Mouse (Mus musculus) MEL (cell line): ENCODE data around the gene Pxn. TPM values are rescaled to one million over a fixed set of nuclear protein-coding genes. Genes with fewer than 3 reads are reported as not detected.

ENCODE experiments used
- DNase-seq: peaks from one replicate; pipeline ENCODE4 v3.0.0; 2011; ENCODE audit warnings: low read depth, low spot score
- H3K27ac ChIP-seq: 2 replicates; pipeline ENCODE4 v1.5.1; 2012; ENCODE audit warnings: low read depth, mild to moderate bottlenecking, control low read depth, low read length, moderate library complexity; ENCODE audit not compliant: control insufficient read depth
- H3K27me3 ChIP-seq, 2 experiments: fragments of 150-350 bp in 1 of 2; sonication (generic) in 1 of 2; 2 replicates each; pipeline ENCODE4 v1.6.1; 2012; ENCODE audit warnings: low read length in 2 of 2, mild to moderate bottlenecking in 2 of 2, improper control_type of control experiment in 1 of 2, moderate library complexity in 1 of 2; ENCODE audit not compliant: insufficient read depth in 2 of 2, control insufficient read depth in 1 of 2
- H3K36me3 ChIP-seq, 2 experiments: 2 replicates each; pipeline ENCODE4 v1.6.1; 2012 to 2014; ENCODE audit warnings: low read length in 2 of 2, improper control_type of control experiment in 1 of 2, inconsistent platforms in 1 of 2, mild to moderate bottlenecking in 1 of 2; ENCODE audit not compliant: insufficient read depth in 2 of 2, control insufficient read depth in 1 of 2
- H3K4me1 ChIP-seq, 2 experiments: fragments of 150-350 bp in 1 of 2; sonication (generic) in 1 of 2; 2 replicates each; pipeline ENCODE4 v1.6.1; 2012; ENCODE audit warnings: low read length in 2 of 2, improper control_type of control experiment in 1 of 2, mild to moderate bottlenecking in 1 of 2; ENCODE audit not compliant: insufficient read depth in 2 of 2, control insufficient read depth in 1 of 2
- H3K4me3 ChIP-seq, 2 experiments: fragments of 150-350 bp in 1 of 2; sonication (generic) in 1 of 2; 2 replicates each; pipeline ENCODE4 v1.5.1; 2012; ENCODE audit warnings: low read depth in 2 of 2, low read length in 2 of 2, mild to moderate bottlenecking in 2 of 2, moderate library complexity in 2 of 2, control low read depth in 1 of 2, improper control_type of control experiment in 1 of 2; ENCODE audit not compliant: control insufficient read depth in 1 of 2, insufficient read depth in 1 of 2
- H3K79me2 ChIP-seq: 2 replicates; pipeline ENCODE4 v1.6.1; 2012; ENCODE audit warnings: mild to moderate bottlenecking, low read length, moderate library complexity; ENCODE audit not compliant: control insufficient read depth, poor library complexity, insufficient read depth
- H3K9ac ChIP-seq: 2 replicates; pipeline ENCODE4 v1.6.1; 2012; ENCODE audit warnings: low read depth, mild to moderate bottlenecking, control low read depth, low read length, moderate library complexity; ENCODE audit not compliant: control insufficient read depth, poor library complexity, severe bottlenecking
- H3K9me3 ChIP-seq: fragments of 150-350 bp; sonication (generic); replicated peaks from 2 replicates; pipeline ENCODE4 v1.6.1; 2012; ENCODE audit warnings: mild to moderate bottlenecking, low read length, improper control_type of control experiment, moderate library complexity; ENCODE audit not compliant: insufficient read depth
- BHLHE40 ChIP-seq: IDR thresholded peaks from 2 replicates; pipeline ENCODE4 v1.6.1; 2012; ENCODE audit warnings: low read depth, mild to moderate bottlenecking, inconsistent platforms, low read length, improper control_type of control experiment, borderline replicate concordance
- CHD1 ChIP-seq: IDR thresholded peaks from 2 replicates; pipeline ENCODE4 v1.6.1; 2012; ENCODE audit warnings: low read depth, mild to moderate bottlenecking, inconsistent platforms, low read length, improper control_type of control experiment
- E2F4 ChIP-seq: IDR thresholded peaks from 2 replicates; pipeline ENCODE4 v1.6.1; 2011; ENCODE audit warnings: low read depth, low read length, improper control_type of control experiment, borderline replicate concordance
- ELF1 ChIP-seq: IDR thresholded peaks from 2 replicates; pipeline ENCODE4 v1.6.1; 2014; ENCODE audit warnings: low read depth, mild to moderate bottlenecking, inconsistent platforms, low read length, improper control_type of control experiment, moderate library complexity
- GABPA ChIP-seq: IDR thresholded peaks from 2 replicates; pipeline ENCODE4 v1.6.1; 2012; ENCODE audit warnings: low read depth, mild to moderate bottlenecking, inconsistent platforms, low read length, improper control_type of control experiment, moderate library complexity
- GATA1 ChIP-seq: IDR thresholded peaks from 2 replicates; pipeline ENCODE4 v1.6.1; 2011; ENCODE audit warnings: low read depth, low read length, improper control_type of control experiment
- KAT2A ChIP-seq: conservative IDR thresholded peaks from 2 replicates; pipeline ENCODE4 v1.6.1; 2012; ENCODE audit warnings: low read depth, low read length, improper control_type of control experiment, inconsistent platforms
- MXI1 ChIP-seq: IDR thresholded peaks from 2 replicates; pipeline ENCODE4 v1.6.1; 2011; ENCODE audit warnings: mild to moderate bottlenecking, low read depth, low read length, improper control_type of control experiment
- MYC ChIP-seq: IDR thresholded peaks from 2 replicates; pipeline ENCODE4 v1.6.1; 2011; ENCODE audit warnings: low read depth, mild to moderate bottlenecking, low read length, improper control_type of control experiment, moderate library complexity
- NRF1 ChIP-seq: IDR thresholded peaks from 2 replicates; pipeline ENCODE4 v1.6.1; 2014; ENCODE audit warnings: low read depth, mild to moderate bottlenecking, inconsistent platforms, low read length, improper control_type of control experiment, moderate library complexity; ENCODE audit not compliant: poor library complexity, insufficient read depth, severe bottlenecking
- POLR2AphosphoS2 ChIP-seq: IDR thresholded peaks from 2 replicates; pipeline ENCODE4 v1.6.1; 2011; ENCODE audit warnings: low read length, improper control_type of control experiment
- TBP ChIP-seq: IDR thresholded peaks from 2 replicates; pipeline ENCODE4 v1.8.0; 2011; ENCODE audit warnings: low read depth, low read length, improper control_type of control experiment
- UBTF ChIP-seq: IDR thresholded peaks from 2 replicates; pipeline ENCODE4 v1.6.1; 2012; ENCODE audit warnings: low read depth, mild to moderate bottlenecking, inconsistent platforms, low read length, improper control_type of control experiment, moderate library complexity, borderline replicate concordance; ENCODE audit not compliant: insufficient read depth
- ZC3H11A ChIP-seq: IDR thresholded peaks from 2 replicates; pipeline ENCODE4 v1.6.1; 2012; ENCODE audit warnings: low read depth, mild to moderate bottlenecking, inconsistent platforms, low read length, improper control_type of control experiment
- ZKSCAN1 ChIP-seq: IDR thresholded peaks from 2 replicates; pipeline ENCODE4 v1.6.1; 2012; ENCODE audit warnings: low read depth, mild to moderate bottlenecking, inconsistent platforms, low read length, improper control_type of control experiment, moderate library complexity
- ZNF384 ChIP-seq: IDR thresholded peaks from 2 replicates; pipeline ENCODE4 v1.6.1; 2012; ENCODE audit warnings: low read depth, mild to moderate bottlenecking, inconsistent platforms, low read length, improper control_type of control experiment
- polyA plus RNA-seq, 2 experiments: library from polyadenylated mRNA; stranded (reverse) in 1 of 2; unstranded in 1 of 2; fragments of >175 nt in 1 of 2; fragments of >200 nt in 1 of 2; gene quantifications; 2 replicates each; pipeline versions ENCODE4 v1.2.1 to v1.2.4; 2012; ENCODE audit warnings: low replicate concordance in 2 of 2, low read depth in 1 of 2; ENCODE audit not compliant: insufficient read length in 2 of 2, insufficient read depth in 1 of 2, missing spikeins in 1 of 2
- total RNA-seq: library from RNA; depleted of rRNA; stranded (reverse); fragments of 300-350 nt; gene quantifications from 2 replicates; pipeline ENCODE4 v1.2.3, GENCODE M21; 2012

The Pxn gene
- total and polyA plus RNA-seq, 3 experiments: 15.2 to 167 (median 29.2) TPM

DNA sequence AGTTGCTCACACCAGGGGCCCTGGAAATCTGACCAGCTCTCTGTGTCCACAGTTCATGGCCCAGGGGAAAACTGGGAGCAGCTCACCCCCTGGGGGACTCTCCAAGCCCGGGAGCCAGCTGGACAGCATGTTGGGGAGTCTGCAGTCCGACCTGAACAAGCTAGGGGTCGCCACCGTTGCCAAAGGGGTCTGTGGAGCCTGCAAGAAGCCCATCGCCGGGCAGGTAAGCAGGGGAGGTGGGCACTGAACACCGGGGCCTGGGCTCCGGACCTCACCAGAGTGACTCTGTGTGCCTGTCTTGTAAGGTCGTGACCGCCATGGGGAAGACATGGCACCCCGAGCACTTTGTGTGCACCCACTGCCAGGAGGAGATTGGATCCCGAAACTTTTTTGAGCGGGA is 45.3 kb downstream of the Pxn start:
- H3K27ac ChIP-seq: no peak overlapping the region
- H3K36me3 ChIP-seq: no peaks in the 10 kb centered on the region
- no peak for DNase-seq
- H3K27me3 ChIP-seq: no peaks in the 10 kb centered on the region
- H3K4me3 ChIP-seq: no peak overlapping the region
- no peaks in the 10 kb centered on the region for H3K9me3 ChIP-seq
- H3K9ac ChIP-seq: no peak overlapping the region
- H3K4me1 ChIP-seq: peaks cover 0 to 3% of the 10 kb centered on the region in 2 experiments; a peak in 1 of 4 replicates
- H3K79me2 ChIP-seq: no peaks in the 10 kb centered on the region
- TF ChIP-seq ELF1 (no peak), GABPA (no peak), ZNF384 (no peak), UBTF (no peak), ZKSCAN1 (no peak), GATA1 (no peak), KAT2A (no peak), TBP (no peak), MYC (no peak), MXI1 (no peak), E2F4 (no peak), CHD1 (no peak)

DNA sequence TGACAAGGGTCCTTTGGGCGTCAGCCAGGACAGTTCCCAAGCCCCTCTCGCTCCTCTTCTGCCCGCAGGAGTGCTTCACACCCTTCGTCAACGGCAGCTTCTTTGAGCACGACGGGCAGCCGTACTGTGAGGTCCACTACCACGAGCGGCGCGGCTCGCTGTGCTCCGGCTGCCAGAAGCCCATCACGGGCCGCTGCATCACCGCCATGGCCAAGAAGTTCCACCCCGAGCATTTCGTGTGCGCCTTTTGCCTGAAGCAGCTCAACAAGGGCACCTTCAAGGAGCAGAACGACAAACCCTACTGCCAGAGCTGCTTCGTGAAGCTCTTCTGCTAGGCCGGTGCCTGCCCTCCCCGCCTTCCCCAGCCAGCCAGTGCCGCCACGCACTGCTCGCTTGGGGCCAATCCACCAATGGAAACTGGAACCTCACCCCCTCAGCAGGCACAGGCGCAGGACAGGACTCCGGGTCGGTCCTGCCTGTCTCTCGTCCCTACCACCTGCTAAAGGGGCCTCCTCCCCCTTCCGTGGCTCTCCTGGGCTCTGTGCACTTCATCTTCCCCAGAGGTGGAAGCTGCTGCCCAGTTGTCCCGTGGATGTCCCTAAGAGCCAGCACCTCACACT is 47.4 kb downstream of the Pxn start:
- Histone ChIP-seq H3K4me1 (peaks cover 0 to 10% of the 10 kb centered on the region in 2 experiments; a peak in 1 of 4 replicates), H3K27ac (no peak overlapping the region), H3K9me3 (no peaks in the 10 kb centered on the region), H3K4me3 (no peak overlapping the region), H3K27me3 (no peaks in the 10 kb centered on the region), H3K79me2 (no peaks in the 10 kb centered on the region), H3K9ac (no peak overlapping the region), H3K36me3 (peaks cover 0 to 2% of the 10 kb centered on the region in 2 experiments; a peak in 1 of 4 replicates)
- no peak for DNase-seq
- no peak for TF ChIP-seq BHLHE40
- TF ChIP-seq MXI1: no peak
- no peak for TF ChIP-seq ZKSCAN1
- TF ChIP-seq ZC3H11A: no peak
- no peak for TF ChIP-seq POLR2AphosphoS2
- TF ChIP-seq NRF1: no peak
